Mouse (Mus musculus) limb, embryonic 14.5 days (tissue): ENCODE results near the gene Rhox2e. TPM values are rescaled to one million over a fixed set of nuclear protein-coding genes. Genes with fewer than 3 reads are reported as not detected.

Source experiments
- polyA plus RNA-seq, 2 experiments: library from polyadenylated mRNA; depleted of rRNA in 1 of 2; stranded (reverse) in 1 of 2; unstranded in 1 of 2; fragments of >200 nt; fragmentation: Nextera tagmentation in 1 of 2; extraction: Ambion mirVana in 1 of 2; gene quantifications; 2 replicates each; pipeline versions ENCODE4 v1.2.1 to v1.2.3; 2012 to 2014

Gene Rhox2e
- polyA plus RNA-seq, 2 experiments = not detected

Other genes starting within 250 kb of the Rhox2e start
- not detected in 2 replicates for gene Rhox3a2, start 150.4 kb upstream of the Rhox2e start, polyA plus RNA-seq (2012; rRNA removed)
- gene Rhox3a2, start 150.4 kb upstream of the Rhox2e start, polyA plus RNA-seq (2014; fragmentation: Nextera tagmentation; extraction: Ambion mirVana) = not detected in 2 replicates
- 0.41 and 0.89 TPM in 2 replicates for gene Rhox4a2, start 139.6 kb upstream of the Rhox2e start, polyA plus RNA-seq (2012; rRNA removed)
- gene Rhox4a2, start 139.6 kb upstream of the Rhox2e start, polyA plus RNA-seq (2014; fragmentation: Nextera tagmentation; extraction: Ambion mirVana) = 0.86 and 1.2 TPM in 2 replicates
- gene Rhox2b, start 118.4 kb upstream of the Rhox2e start, polyA plus RNA-seq (2012; rRNA removed) = not detected in 2 replicates
- gene Rhox2b, start 118.4 kb upstream of the Rhox2e start, polyA plus RNA-seq (2014; fragmentation: Nextera tagmentation; extraction: Ambion mirVana) = not detected in 2 replicates
- 0.28 and 0.79 TPM in 2 replicates for gene Rhox4b, start 98.0 kb upstream of the Rhox2e start, polyA plus RNA-seq (2012; rRNA removed)
- 0.70 and 0.98 TPM in 2 replicates for gene Rhox4b, start 98.0 kb upstream of the Rhox2e start, polyA plus RNA-seq (2014; fragmentation: Nextera tagmentation; extraction: Ambion mirVana)
- not detected in 2 replicates for gene Rhox2c, start 76.8 kb upstream of the Rhox2e start, polyA plus RNA-seq (2012; rRNA removed)
- gene Rhox2c, start 76.8 kb upstream of the Rhox2e start, polyA plus RNA-seq (2014; fragmentation: Nextera tagmentation; extraction: Ambion mirVana) = not detected in 2 replicates
- gene Rhox3c, start 71.9 kb upstream of the Rhox2e start, polyA plus RNA-seq (2012; rRNA removed) = not detected in 2 replicates
- gene Rhox3c, start 71.9 kb upstream of the Rhox2e start, polyA plus RNA-seq (2014; fragmentation: Nextera tagmentation; extraction: Ambion mirVana) = not detected in 2 replicates
- gene Rhox4c, start 50.1 kb upstream of the Rhox2e start, polyA plus RNA-seq (2012; rRNA removed) = not detected in 2 replicates
- gene Rhox4c, start 50.1 kb upstream of the Rhox2e start, polyA plus RNA-seq (2014; fragmentation: Nextera tagmentation; extraction: Ambion mirVana) = not detected in 2 replicates
- gene Rhox2d, start 37.0 kb upstream of the Rhox2e start, polyA plus RNA-seq (2012; rRNA removed) = not detected in 2 replicates
- not detected in 2 replicates for gene Rhox2d, start 37.0 kb upstream of the Rhox2e start, polyA plus RNA-seq (2014; fragmentation: Nextera tagmentation; extraction: Ambion mirVana)
- not detected in 2 replicates for gene Rhox4d, start 16.1 kb upstream of the Rhox2e start, polyA plus RNA-seq (2012; rRNA removed)
- 0.18 TPM in 1 of 2 replicates, not detected in the other for gene Rhox4d, start 16.1 kb upstream of the Rhox2e start, polyA plus RNA-seq (2014; fragmentation: Nextera tagmentation; extraction: Ambion mirVana)
- gene Rhox3e, start 11.6 kb downstream of the Rhox2e start, polyA plus RNA-seq (2012; rRNA removed) = not detected in 2 replicates
- gene Rhox3e, start 11.6 kb downstream of the Rhox2e start, polyA plus RNA-seq (2014; fragmentation: Nextera tagmentation; extraction: Ambion mirVana) = not detected in 2 replicates
- not detected in 2 replicates for gene Rhox4e, start 27.0 kb downstream of the Rhox2e start, polyA plus RNA-seq (2012; rRNA removed)
- 0.23 TPM in 1 of 2 replicates, not detected in the other for gene Rhox4e, start 27.0 kb downstream of the Rhox2e start, polyA plus RNA-seq (2014; fragmentation: Nextera tagmentation; extraction: Ambion mirVana)
- gene Rhox2f, start 41.0 kb downstream of the Rhox2e start, polyA plus RNA-seq (2012; rRNA removed) = not detected in 2 replicates
- not detected in 2 replicates for gene Rhox2f, start 41.0 kb downstream of the Rhox2e start, polyA plus RNA-seq (2014; fragmentation: Nextera tagmentation; extraction: Ambion mirVana)
- not detected in 2 replicates for gene Rhox3f, start 50.5 kb downstream of the Rhox2e start, polyA plus RNA-seq (2012; rRNA removed)
- gene Rhox3f, start 50.5 kb downstream of the Rhox2e start, polyA plus RNA-seq (2014; fragmentation: Nextera tagmentation; extraction: Ambion mirVana) = not detected in 2 replicates
- gene Rhox4f, start 77.3 kb downstream of the Rhox2e start, polyA plus RNA-seq (2012; rRNA removed) = not detected in 2 replicates
- not detected in 2 replicates for gene Rhox4f, start 77.3 kb downstream of the Rhox2e start, polyA plus RNA-seq (2014; fragmentation: Nextera tagmentation; extraction: Ambion mirVana)
- not detected in 2 replicates for gene Rhox3g, start 98.2 kb downstream of the Rhox2e start, polyA plus RNA-seq (2012; rRNA removed)
- not detected in 2 replicates for gene Rhox3g, start 98.2 kb downstream of the Rhox2e start, polyA plus RNA-seq (2014; fragmentation: Nextera tagmentation; extraction: Ambion mirVana)
- gene Rhox2g, start 113.0 kb downstream of the Rhox2e start, polyA plus RNA-seq (2012; rRNA removed) = not detected in 2 replicates
- gene Rhox2g, start 113.0 kb downstream of the Rhox2e start, polyA plus RNA-seq (2014; fragmentation: Nextera tagmentation; extraction: Ambion mirVana) = not detected in 2 replicates
- gene Rhox4g, start 120.9 kb downstream of the Rhox2e start, polyA plus RNA-seq (2012; rRNA removed) = not detected in 2 replicates
- not detected in 2 replicates for gene Rhox4g, start 120.9 kb downstream of the Rhox2e start, polyA plus RNA-seq (2014; fragmentation: Nextera tagmentation; extraction: Ambion mirVana)
- not detected in 2 replicates for gene Rhox3h, start 138.3 kb downstream of the Rhox2e start, polyA plus RNA-seq (2012; rRNA removed)
- gene Rhox3h, start 138.3 kb downstream of the Rhox2e start, polyA plus RNA-seq (2014; fragmentation: Nextera tagmentation; extraction: Ambion mirVana) = not detected in 2 replicates
- not detected in 2 replicates for gene Rhox2h, start 142.8 kb downstream of the Rhox2e start, polyA plus RNA-seq (2012; rRNA removed)
- gene Rhox2h, start 142.8 kb downstream of the Rhox2e start, polyA plus RNA-seq (2014; fragmentation: Nextera tagmentation; extraction: Ambion mirVana) = not detected in 2 replicates